24 mouse cellular contexts compared by ENCODE assay signal in genomic region chr4:53124837-53125490, GRCm38 (mm10). TPM values are rescaled to one million over a fixed set of nuclear protein-coding genes. Genes with fewer than 3 reads are reported as not detected.
DNase-seq lines count a peak whose midpoint lies in the region; ATAC-seq and TF ChIP-seq lines count a peak whose summit lies in the region.
"Had no signal": no experiment of that assay in that cellular context is flagged by ENCODE, and none has a peak within 500 bp of the region (broad histone marks: within the 10 kb centered on the region; RNA-seq: fewer than 3 reads in every experiment).

No protein-coding gene starts in this region.

- H3ac ChIP-seq in myocyte (ENCODE audit: control insufficient read depth, insufficient read length): no peak overlapping the region

- no peak for TF ChIP-seq POLR2A in lung, adult 2 months (IDR thresholded peaks at IDR 0.05; ENCODE audit: borderline replicate concordance, extremely low read depth, low read depth, low read length)
- TF ChIP-seq POLR2A in myocyte (IDR thresholded peaks at IDR 0.05; ENCODE audit: insufficient read length, low read depth): no peak

- H3K27ac ChIP-seq in gastrocnemius, adult 2 months: peak overlapping the region; percentile 75
- H3K27ac ChIP-seq in intestine, embryonic 15.5 days: 0 out of 2 replicates have a peak overlapping the region, but pooled peaks have one; percentile 0
- no peak overlapping the region for H3K27ac ChIP-seq in intestine, embryonic 16.5 days (ENCODE audit: low read length)
- no peak overlapping the region for H3K27ac ChIP-seq in lung, postnatal 0 days (ENCODE audit: low read length)
- H3K27ac ChIP-seq: embryonic facial prominence, embryonic 12.5 days; hindbrain, postnatal 0 days; kidney, postnatal 0 days; limb, embryonic 15.5 days had no signal

- no peaks in the 10 kb centered on the region for H3K9me3 ChIP-seq in intestine, embryonic 15.5 days
- no peaks in the 10 kb centered on the region; the same call in 1 of the 2 replicates for H3K9me3 ChIP-seq in intestine, embryonic 16.5 days (ENCODE audit: control insufficient read depth, low read length)
- H3K9me3 ChIP-seq in lung, postnatal 0 days (ENCODE audit: low read length): no peaks in the 10 kb centered on the region
- H3K9me3 ChIP-seq: embryonic facial prominence, embryonic 12.5 days; limb, embryonic 15.5 days had no signal

- WGBS in intestine, embryonic 15.5 days: 76% methylated on average over 10 of the region's 10 CpGs
- 78% methylated on average over 10 of the region's 10 CpGs for WGBS in intestine, embryonic 16.5 days
- 72% methylated on average over 10 of the region's 10 CpGs for WGBS in lung, postnatal 0 days
- 70% methylated on average over 10 of the region's 10 CpGs for WGBS in lung, adult 2 months

- TF ChIP-seq EP300 in lung, postnatal 0 days (IDR thresholded peaks at IDR 0.05): no peak

- H3K4me1 ChIP-seq in intestine, embryonic 15.5 days (replicated peaks): 0 out of 2 replicates have a peak, but pooled peaks cover 5% of the 10 kb centered on the region
- H3K4me1 ChIP-seq in intestine, embryonic 16.5 days (ENCODE audit: control insufficient read depth, insufficient read depth, low read length): peaks cover 5% of the 10 kb centered on the region; the same call in 1 of the 2 replicates
- H3K4me1 ChIP-seq in lung, postnatal 0 days (ENCODE audit: insufficient read depth, low read depth, low read length): peaks cover 5% of the 10 kb centered on the region; the same call in 1 of the 2 replicates
- H3K4me1 ChIP-seq in lung, adult 2 months (ENCODE audit: control insufficient read depth, insufficient read depth, low read length): peaks cover 9% of the 10 kb centered on the region; the same call in 1 of the 2 replicates
- H3K4me1 ChIP-seq: embryonic facial prominence, embryonic 12.5 days had no signal

- H3K9ac ChIP-seq in intestine, embryonic 15.5 days: no peak overlapping the region
- H3K9ac ChIP-seq in intestine, embryonic 16.5 days (ENCODE audit: low read depth, low read length): no peak overlapping the region
- H3K9ac ChIP-seq in lung, postnatal 0 days (replicated peaks; ENCODE audit: low read depth): no peak overlapping the region
- H3K9ac ChIP-seq: embryonic facial prominence, embryonic 12.5 days; forebrain, postnatal 0 days; limb, embryonic 15.5 days had no signal

- ATAC-seq in intestine, embryonic 15.5 days: no peak
- ATAC-seq in intestine, embryonic 16.5 days: no peak
- ATAC-seq in lung, postnatal 0 days: 0 out of 2 replicates have a peak, but pooled peaks have one; percentile 8
- ATAC-seq: CD4-positive, CD25-positive, alpha-beta regulatory T cell, adult 4 months; forebrain, postnatal 0 days; hindbrain, postnatal 0 days had no signal

- no peaks in the 10 kb centered on the region for H3K27me3 ChIP-seq in intestine, embryonic 15.5 days (replicated peaks)
- no peaks in the 10 kb centered on the region for H3K27me3 ChIP-seq in intestine, embryonic 16.5 days (replicated peaks; ENCODE audit: control insufficient read depth, insufficient read depth, low read length)
- H3K27me3 ChIP-seq in lung, postnatal 0 days (replicated peaks; ENCODE audit: insufficient read depth, low read length): no peaks in the 10 kb centered on the region
- H3K27me3 ChIP-seq in myocyte (ENCODE audit: control insufficient read depth, insufficient read depth, insufficient read length): peaks cover 53% of the 10 kb centered on the region
- H3K27me3 ChIP-seq: embryonic facial prominence, embryonic 12.5 days; limb, embryonic 15.5 days had no signal

- no peak overlapping the region; the same call in 1 of the 2 replicates for H3K4me3 ChIP-seq in gastrocnemius, adult 2 months
- H3K4me3 ChIP-seq in intestine, embryonic 15.5 days (replicated peaks): no peak overlapping the region
- H3K4me3 ChIP-seq in intestine, embryonic 16.5 days (ENCODE audit: low read length): no peak overlapping the region
- no peak overlapping the region for H3K4me3 ChIP-seq in lung, postnatal 0 days (ENCODE audit: low read depth, low read length)
- no peak overlapping the region for H3K4me3 ChIP-seq in lung, adult 2 months (replicated peaks; ENCODE audit: extremely low read depth, low read depth, low read length)
- H3K4me3 ChIP-seq in myocyte: no peak overlapping the region
- H3K4me3 ChIP-seq: embryonic facial prominence, embryonic 12.5 days; limb, embryonic 15.5 days had no signal

- TF ChIP-seq CTCF in gastrocnemius, adult 2 months (IDR thresholded peaks at IDR 0.05): no peak
- no peak for TF ChIP-seq CTCF in lung, postnatal 0 days (IDR thresholded peaks at IDR 0.05)
- TF ChIP-seq CTCF in lung, adult 2 months (IDR thresholded peaks at IDR 0.05; ENCODE audit: insufficient read depth, low read length): no peak

- intact Hi-C loops in gastrocnemius, adult 2 months (cut with DNase I): no loop called here
- intact Hi-C loops in left cerebral cortex, postnatal 25 days (cut with DNase I): no loop called here

- H3K4me2 ChIP-seq in intestine, embryonic 15.5 days (replicated peaks): no peak overlapping the region
- no peak overlapping the region for H3K4me2 ChIP-seq in intestine, embryonic 16.5 days (ENCODE audit: low read depth, low read length)
- no peak overlapping the region for H3K4me2 ChIP-seq in lung, postnatal 0 days (replicated peaks; ENCODE audit: low read depth, low read length)
- no peak overlapping the region for H3K4me2 ChIP-seq in myocyte (ENCODE audit: low read depth)
- H3K4me2 ChIP-seq: embryonic facial prominence, embryonic 12.5 days; heart, embryonic 11.5 days; limb, embryonic 15.5 days; midbrain, embryonic 11.5 days had no signal

- peak; percentile 33 for DNase-seq in gastrocnemius, adult 2 months
- DNase-seq in gastrocnemius, postnatal 10 days: no peak
- DNase-seq in lung, postnatal 0 days (ENCODE audit: low spot score): peak; percentile 27
- DNase-seq in lung, adult 2 months: no peak
- DNase-seq in left cerebral cortex, postnatal 25 days (ENCODE audit: low spot score in 2 of 2): no peak
- DNase-seq: adrenal gland, adult 2 months; cerebellum, adult 2 months; cerebellum, postnatal 25 days; forebrain, postnatal 0 days; gastrocnemius, postnatal 14 days; kidney, adult 2 months; layer of hippocampus, adult 9-11 months; thymus, adult 18-20 months; thymus, postnatal 4 days had no signal

- no peaks in the 10 kb centered on the region for H3K79me2 ChIP-seq in myocyte (ENCODE audit: control insufficient read depth, insufficient read depth)

- H3K36me3 ChIP-seq in intestine, embryonic 15.5 days: 0 out of 2 replicates have a peak, but pooled peaks cover 4% of the 10 kb centered on the region
- peaks cover 8% of the 10 kb centered on the region for H3K36me3 ChIP-seq in intestine, embryonic 16.5 days (ENCODE audit: control insufficient read depth, insufficient read depth, low read length)
- peaks cover 42% of the 10 kb centered on the region for H3K36me3 ChIP-seq in lung, postnatal 0 days (ENCODE audit: insufficient read depth, low read length)
- no peaks in the 10 kb centered on the region for H3K36me3 ChIP-seq in myocyte (ENCODE audit: control insufficient read depth, insufficient read depth)

TF ChIP-seq in myocyte, 11 proteins besides CTCF, POLR2A, EP300 and RAD21:
- TF ChIP-seq TCF12 (IDR thresholded peaks at IDR 0.05; ENCODE audit: insufficient read depth, poor library complexity, severe bottlenecking) (no peak), CEBPB (IDR thresholded peaks at IDR 0.05; ENCODE audit: insufficient read depth, poor library complexity, severe bottlenecking) (peak; percentile 45; the same call in 1 of the 2 replicates)

RNA-seq across cellular contexts. Expression of gene Abca1, which starts 34.7 kb away (rescaled TPM):
- total RNA-seq in gastrocnemius, adult 2 months (2021): 1 to 10 TPM; 5.9 to 8.6 TPM
- total RNA-seq in gastrocnemius, postnatal 10 days (2021): 10 to 100 TPM; 13.8 to 18.3 TPM
- 3.3 and 3.4 TPM in 2 replicates for polyA plus RNA-seq in intestine, embryonic 15.5 days (2015; fragmentation: Nextera tagmentation; extraction: Ambion mirVana)
- 2.3 and 2.4 TPM in 2 replicates for polyA plus RNA-seq in intestine, embryonic 16.5 days (2015; fragmentation: Nextera tagmentation; extraction: Ambion mirVana)
- polyA plus RNA-seq in lung, postnatal 0 days (2015; fragmentation: Nextera tagmentation; extraction: Ambion mirVana): 3.7 and 4.6 TPM in 2 replicates
- 7.8 and 13.2 TPM in 2 replicates for polyA plus RNA-seq in lung, adult 2 months (2012; rRNA removed)
- 0.68 TPM for polyA plus RNA-seq in myocyte (2012; fragmentation: generic; extraction: Trizol)
- 10 to 100 TPM; 15.2 to 17.4 TPM for total RNA-seq in left cerebral cortex, postnatal 25 days (2021)

Comparison
In these comparisons a context has a peak if more than half of its experiments do, and no peak if none do; other contexts are left out.
1. DNase-seq: peak in gastrocnemius, adult 2 months (single experiment) and lung, postnatal 0 days (single experiment); none in gastrocnemius, postnatal 10 days (single experiment), lung, adult 2 months (single experiment) and left cerebral cortex, postnatal 25 days (0 of 2).
2. H3K27ac ChIP-seq: peak in gastrocnemius, adult 2 months (single experiment) and intestine, embryonic 15.5 days (single experiment); none in intestine, embryonic 16.5 days (single experiment) and lung, postnatal 0 days (single experiment).